Mouse (Mus musculus): ENCODE measurements around the gene Ythdf2. TPM values are rescaled to one million over a fixed set of nuclear protein-coding genes. Genes with fewer than 3 reads are reported as not detected.
A peak's percentile ranks its signal among the peaks of the same experiment; 100 is the strongest.

Gene Ythdf2
- total RNA-seq (2021), result 10 to 100 TPM; 27.3 to 27.6 TPM
- long read RNA-seq, experiment 1, full-length matches to known transcripts, result 46 of 47 reads
- long read RNA-seq, experiment 1, partial matches to known transcripts, result 1 of 47 reads
- long read RNA-seq, experiment 1, other reads (novel, unspliced or antisense), result 0 of 47 reads
- long read RNA-seq, experiment 2, full-length matches to known transcripts, result 73 of 76 reads
- long read RNA-seq, experiment 2, partial matches to known transcripts, result 1 of 76 reads
- long read RNA-seq, experiment 2, other reads (novel, unspliced or antisense), result 2 of 76 reads

- H3K4me3 ChIP-seq, result peak within 1 kb of the TSS; percentile 93
- peak; percentile 99 for TF ChIP-seq CTCF (IDR thresholded peaks at IDR 0.05)
- peak within 1 kb of the TSS; percentile 99 for H3K27ac ChIP-seq
- intact Hi-C loops (cut with DNase I), result loop anchor here (1.0 to 2.0 kb wide), 2 partner anchors 49 to 141 kb away; partner anchors contain the start of genes Gmeb1 and Rcc1
- DNase-seq, result peak; percentile 99
These were observed at the start of gene Ythdf2 for GRCm38 (mm10) chr4:132211953-132212734. Gene Ythdf2 (minus strand): TSS chr4:132212303.

- Histone ChIP-seq H3K4me3 (peak overlapping the region; percentile 86), H3K27ac (peak overlapping the region; percentile 97)
- peak; percentile 84 for DNase-seq
- intact Hi-C loops (cut with DNase I), result loop anchor here (2.0 kb wide), 1 partner anchor 48 kb away; the partner anchor contains the start of gene Ythdf2
- no peak for TF ChIP-seq CTCF (IDR thresholded peaks at IDR 0.05)
These were observed 48.6 kb upstream of the Ythdf2 start for GRCm38 (mm10) chr4:132260404-132261379.

GRCm38 (mm10) chr4:132259248-132259647, 47.1 kb upstream of the Ythdf2 start:
- peak; percentile 23 for DNase-seq
- Histone ChIP-seq H3K27ac (peak overlapping the region; percentile 97), H3K4me3 (peak overlapping the region; percentile 86)
- no peak for TF ChIP-seq CTCF (IDR thresholded peaks at IDR 0.05)
- intact Hi-C loops (cut with DNase I), result no loop called here

- Histone ChIP-seq H3K27ac (no peak overlapping the region), H3K4me3 (no peak overlapping the region)
- intact Hi-C loops (cut with DNase I), result no loop called here
- DNase-seq, result no peak
- no peak for TF ChIP-seq CTCF (IDR thresholded peaks at IDR 0.05)
These were observed 44.3 kb upstream of the Ythdf2 start for GRCm38 (mm10) chr4:132256384-132256783.

- DNase-seq, result no peak
- peak; percentile 41 for TF ChIP-seq CTCF (IDR thresholded peaks at IDR 0.05)
- intact Hi-C loops (cut with DNase I), result no loop called here
- Histone ChIP-seq H3K27ac (no peak overlapping the region), H3K4me3 (no peak overlapping the region)
These were observed 42.9 kb upstream of the Ythdf2 start for GRCm38 (mm10) chr4:132254986-132255385.

- H3K27ac ChIP-seq, result peak overlapping the region; percentile 28; the same call in 1 of the 2 replicates
These were observed 41.5 kb upstream of the Ythdf2 start for GRCm38 (mm10) chr4:132253622-132254021.

GRCm38 (mm10) chr4:132253128-132253527, 41.0 kb upstream of the Ythdf2 start:
- intact Hi-C loops (cut with DNase I), result no loop called here
- no peak overlapping the region for H3K27ac ChIP-seq

More at GRCm38 (mm10) chr4:132253622-132254021, 41.5 kb upstream of the Ythdf2 start:
- H3K4me3 ChIP-seq, result no peak overlapping the region
- TF ChIP-seq CTCF (IDR thresholded peaks at IDR 0.05), result no peak
- intact Hi-C loops (cut with DNase I), result no loop called here
- no peak for DNase-seq

GRCm38 (mm10) chr4:132251596-132251995, 39.5 kb upstream of the Ythdf2 start:
- intact Hi-C loops (cut with DNase I), result no loop called here
- Histone ChIP-seq H3K4me3 (no peak overlapping the region), H3K27ac (no peak overlapping the region)
- no peak for TF ChIP-seq CTCF (IDR thresholded peaks at IDR 0.05)
- DNase-seq, result no peak

More at GRCm38 (mm10) chr4:132253128-132253527, 41.0 kb upstream of the Ythdf2 start:
- no peak for DNase-seq
- no peak for TF ChIP-seq CTCF (IDR thresholded peaks at IDR 0.05)
- no peak overlapping the region for H3K4me3 ChIP-seq

GRCm38 (mm10) chr4:132247451-132247997, 35.4 kb upstream of the Ythdf2 start:
- H3K4me3 ChIP-seq, result no peak overlapping the region
- no peak for DNase-seq
- H3K27ac ChIP-seq, result 0 out of 2 replicates have a peak overlapping the region, but pooled peaks have one; percentile 5
- intact Hi-C loops (cut with DNase I), result no loop called here
- TF ChIP-seq CTCF (IDR thresholded peaks at IDR 0.05), result no peak

- no peak for TF ChIP-seq CTCF (IDR thresholded peaks at IDR 0.05)
- intact Hi-C loops (cut with DNase I), result no loop called here
- no peak overlapping the region for H3K27ac ChIP-seq
These were observed 33.5 kb upstream of the Ythdf2 start for GRCm38 (mm10) chr4:132245643-132246042.

GRCm38 (mm10) chr4:132241208-132241607, 29.1 kb upstream of the Ythdf2 start:
- Histone ChIP-seq H3K4me3 (no peak overlapping the region), H3K27ac (no peak overlapping the region)
- DNase-seq, result no peak
- no peak for TF ChIP-seq CTCF (IDR thresholded peaks at IDR 0.05)
- intact Hi-C loops (cut with DNase I), result no loop called here

More at GRCm38 (mm10) chr4:132245643-132246042, 33.5 kb upstream of the Ythdf2 start:
- DNase-seq, result no peak
- H3K4me3 ChIP-seq, result no peak overlapping the region

GRCm38 (mm10) chr4:132240367-132240766, 28.3 kb upstream of the Ythdf2 start:
- intact Hi-C loops (cut with DNase I), result no loop called here
- H3K27ac ChIP-seq, result no peak overlapping the region
- H3K4me3 ChIP-seq, result no peak overlapping the region
- DNase-seq, result no peak
- no peak for TF ChIP-seq CTCF (IDR thresholded peaks at IDR 0.05)
